Mouse (Mus musculus) MEL (cell line): ENCODE data around the gene Negr1.

ENCODE experiments used
- CTCF ChIP-seq, 3 experiments: IDR thresholded peaks in 2 of 3; conservative IDR thresholded peaks in 1 of 3; 2 replicates each; pipeline ENCODE4 v1.5.1; 2011 to 2012; ENCODE audit warnings: low read length in 3 of 3, low read depth in 2 of 3, mild to moderate bottlenecking in 2 of 3, improper control_type of control experiment in 1 of 3, inconsistent platforms in 1 of 3, mixed read lengths in 1 of 3, moderate library complexity in 1 of 3; ENCODE audit not compliant: control insufficient read depth in 1 of 3, insufficient read depth in 1 of 3, poor library complexity in 1 of 3, severe bottlenecking in 1 of 3
- E2F4 ChIP-seq: IDR thresholded peaks from 2 replicates; pipeline ENCODE4 v1.6.1; 2011; ENCODE audit warnings: low read depth, low read length, improper control_type of control experiment, borderline replicate concordance
- GATA1 ChIP-seq: IDR thresholded peaks from 2 replicates; pipeline ENCODE4 v1.6.1; 2011; ENCODE audit warnings: low read depth, low read length, improper control_type of control experiment
- SIN3A ChIP-seq: IDR thresholded peaks from 2 replicates; pipeline ENCODE4 v1.6.1; 2012; ENCODE audit warnings: low read length, improper control_type of control experiment, inconsistent platforms

GRCm38 (mm10) chr3:156576292-156576691 lies 14.7 kb downstream of the Negr1 start:
- TF ChIP-seq GATA1 = no peak
- TF ChIP-seq CTCF (IDR thresholded peaks at IDR 0.05 in 2 of 3, conservative IDR thresholded peaks at IDR 0.05 in 1 of 3; ENCODE audit: control insufficient read depth in 1 of 3, insufficient read depth in 1 of 3, low read depth in 2 of 3, low read length in 3 of 3, poor library complexity in 1 of 3, severe bottlenecking in 1 of 3) = peak in 2 of 3 experiments; percentile 16 to 23; a peak in 2 of 6 replicates
- TF ChIP-seq SIN3A = no peak
- TF ChIP-seq E2F4 = no peak
